Mouse (Mus musculus) lung, embryonic 16.5 days (tissue): ENCODE results near the gene Arnt2. TPM values are rescaled to one million over a fixed set of nuclear protein-coding genes. Genes with fewer than 3 reads are reported as not detected.

Source experiments
- ATAC-seq: fragments of 200-750 bp; cut with Nextera tagmentation; 2 replicates; pipeline ENCODE4 v1.8.0; 2017; ENCODE audit warnings: low read depth, mild to moderate bottlenecking, moderate library complexity
- H3K27ac ChIP-seq: fragments of 300-500 bp; sonication (generic); 2 replicates; pipeline ENCODE4 v1.5.1; 2014; ENCODE audit warnings: mild to moderate bottlenecking, control low read depth, low read length
- H3K27me3 ChIP-seq: fragments of 300-500 bp; sonication (generic); 2 replicates; pipeline ENCODE4 v1.6.1; 2014; ENCODE audit warnings: low read depth, low read length, mixed read lengths; ENCODE audit not compliant: control insufficient read depth, insufficient read depth
- H3K36me3 ChIP-seq: fragments of 300-500 bp; sonication (generic); 2 replicates; pipeline ENCODE4 v1.6.1; 2014; ENCODE audit warnings: low read length; ENCODE audit not compliant: control insufficient read depth, insufficient read depth
- H3K4me1 ChIP-seq: fragments of 300-500 bp; sonication (generic); replicated peaks from 2 replicates; pipeline ENCODE4 v1.6.1; 2014; ENCODE audit warnings: low read length, mixed read lengths; ENCODE audit not compliant: control insufficient read depth, insufficient read depth
- H3K4me2 ChIP-seq: fragments of 300-500 bp; sonication (generic); 2 replicates; pipeline ENCODE4 v1.6.1; 2014; ENCODE audit warnings: low read depth, low read length, control low read depth
- H3K4me3 ChIP-seq: fragments of 300-500 bp; sonication (generic); 2 replicates; pipeline ENCODE4 v1.5.1; 2014; ENCODE audit warnings: mild to moderate bottlenecking, low read length, control low read depth
- H3K9ac ChIP-seq: fragments of 300-500 bp; sonication (generic); 2 replicates; pipeline ENCODE4 v1.6.1; 2014; ENCODE audit warnings: low read length, control low read depth
- H3K9me3 ChIP-seq: fragments of 300-500 bp; sonication (generic); 2 replicates; pipeline ENCODE4 v1.6.1; 2016; ENCODE audit warnings: low read length; ENCODE audit not compliant: control insufficient read depth
- WGBS: fragments of 180-500 bp; shearing (Covaris S2); extraction: QIAGEN DNeasy Blood & Tissue Kit; methylation state at CpG from one replicate; pipeline ENCODE4 v1.1.7; 2014; 5-methylcytosine and 5-hydroxymethylcytosine counted together
- polyA plus RNA-seq: library from polyadenylated mRNA; unstranded; fragments of >200 nt; fragmentation: Nextera tagmentation; extraction: Ambion mirVana; gene quantifications from 2 replicates; pipeline ENCODE4 v1.2.1, GENCODE M21; 2015

The Arnt2 gene
- polyA plus RNA-seq, 1 experiment from 2014 or later = 7.3 TPM

- H3K9me3 ChIP-seq = no peaks in the 10 kb centered on the region
- no peak overlapping the region for H3K27ac ChIP-seq
- no peaks in the 10 kb centered on the region for H3K36me3 ChIP-seq
- no peak overlapping the region for H3K9ac ChIP-seq
- no peak overlapping the region for H3K4me2 ChIP-seq
- no peaks in the 10 kb centered on the region for H3K27me3 ChIP-seq
- no peak overlapping the region for H3K4me3 ChIP-seq
- no peak for ATAC-seq
- H3K4me1 ChIP-seq = peaks cover under 1% of the 10 kb centered on the region; the same call in 1 of the 2 replicates
- 69% methylated on average over 10 of the region's 10 CpGs for WGBS
Observed at GRCm38 (mm10) chr7:84361086-84361684, 48.8 kb downstream of the Arnt2 start.

GRCm38 (mm10) chr7:84358426-84358825 is 51.5 kb downstream of the Arnt2 start:
- Histone ChIP-seq H3K27me3 (no peaks in the 10 kb centered on the region), H3K36me3 (no peaks in the 10 kb centered on the region), H3K4me2 (no peak overlapping the region), H3K4me1 (no peaks in the 10 kb centered on the region; the same call in 1 of the 2 replicates), H3K27ac (no peak overlapping the region), H3K9me3 (no peaks in the 10 kb centered on the region), H3K4me3 (no peak overlapping the region), H3K9ac (no peak overlapping the region)
- ATAC-seq = no peak
- 59% methylated on average over 1 of the region's 1 CpGs for WGBS

- no peaks in the 10 kb centered on the region for H3K27me3 ChIP-seq
- no peaks in the 10 kb centered on the region; the same call in 1 of the 2 replicates for H3K4me1 ChIP-seq
- H3K27ac ChIP-seq = peak overlapping the region; percentile 63
- 45% methylated on average over 10 of the region's 10 CpGs for WGBS
- H3K9ac ChIP-seq = no peak overlapping the region
- H3K9me3 ChIP-seq = no peaks in the 10 kb centered on the region
- H3K4me2 ChIP-seq = no peak overlapping the region
- peak; percentile 80 for ATAC-seq
- H3K36me3 ChIP-seq = no peaks in the 10 kb centered on the region
- no peak overlapping the region for H3K4me3 ChIP-seq
Observed at GRCm38 (mm10) chr7:84355619-84356570, 54.1 kb downstream of the Arnt2 start.

GRCm38 (mm10) chr7:84354890-84355289 is 55.1 kb downstream of the Arnt2 start:
- Histone ChIP-seq H3K9me3 (no peaks in the 10 kb centered on the region), H3K36me3 (no peaks in the 10 kb centered on the region), H3K4me2 (no peak overlapping the region), H3K27ac (no peak overlapping the region), H3K4me1 (no peaks in the 10 kb centered on the region; the same call in 1 of the 2 replicates), H3K9ac (no peak overlapping the region), H3K27me3 (no peaks in the 10 kb centered on the region), H3K4me3 (no peak overlapping the region)
- 74% methylated on average over 2 of the region's 2 CpGs for WGBS
- no peak for ATAC-seq

GRCm38 (mm10) chr7:84350529-84350928 is 59.4 kb downstream of the Arnt2 start:
- Histone ChIP-seq H3K4me2 (no peak overlapping the region), H3K9me3 (no peaks in the 10 kb centered on the region), H3K27me3 (no peaks in the 10 kb centered on the region), H3K36me3 (no peaks in the 10 kb centered on the region), H3K9ac (no peak overlapping the region), H3K4me3 (no peak overlapping the region), H3K27ac (no peak overlapping the region), H3K4me1 (no peaks in the 10 kb centered on the region)
- ATAC-seq = no peak

- WGBS = 67% methylated on average over 2 of the region's 2 CpGs
- Histone ChIP-seq H3K9me3 (no peaks in the 10 kb centered on the region), H3K36me3 (no peaks in the 10 kb centered on the region), H3K27ac (no peak overlapping the region), H3K4me2 (no peak overlapping the region), H3K27me3 (no peaks in the 10 kb centered on the region), H3K4me3 (no peak overlapping the region), H3K4me1 (no peaks in the 10 kb centered on the region), H3K9ac (no peak overlapping the region)
- no peak for ATAC-seq
Observed at GRCm38 (mm10) chr7:84349976-84350375, 60.0 kb downstream of the Arnt2 start.

- WGBS = 91% methylated on average over 9 of the region's 9 CpGs
- H3K9ac ChIP-seq = no peak overlapping the region
- ATAC-seq = no peak
Observed at GRCm38 (mm10) chr7:84348145-84348911, 61.6 kb downstream of the Arnt2 start.

GRCm38 (mm10) chr7:84343160-84343559 is 66.8 kb downstream of the Arnt2 start:
- Histone ChIP-seq H3K4me2 (no peak overlapping the region), H3K4me3 (no peak overlapping the region), H3K4me1 (no peaks in the 10 kb centered on the region), H3K9ac (no peak overlapping the region), H3K27ac (no peak overlapping the region), H3K27me3 (no peaks in the 10 kb centered on the region), H3K36me3 (peaks cover 8% of the 10 kb centered on the region; the same call in 1 of the 2 replicates), H3K9me3 (0 out of 2 replicates have a peak, but pooled peaks cover 3% of the 10 kb centered on the region)
- 93% methylated on average over 3 of the region's 3 CpGs for WGBS
- ATAC-seq = no peak

More at GRCm38 (mm10) chr7:84348145-84348911, 61.6 kb downstream of the Arnt2 start:
- Histone ChIP-seq H3K4me1 (no peaks in the 10 kb centered on the region), H3K9me3 (0 out of 2 replicates have a peak, but pooled peaks cover under 1% of the 10 kb centered on the region), H3K36me3 (peaks cover 5% of the 10 kb centered on the region; the same call in 1 of the 2 replicates), H3K27ac (no peak overlapping the region), H3K4me3 (no peak overlapping the region), H3K4me2 (no peak overlapping the region), H3K27me3 (no peaks in the 10 kb centered on the region)
